Mouse (Mus musculus): ENCODE measurements around the gene Eif4g1.
A peak's percentile ranks its signal among the peaks of the same experiment; 100 is the strongest.
"Not testable (repeated sequence)": the region's sequence is repeated elsewhere in the genome, so short reads cannot be mapped to it uniquely, and the experiment has no call there.

The Eif4g1 gene

GRCm38 (mm10) chr16:20668013-20668412, at the start of gene Eif4g1:
Gene Eif4g1 (plus strand): TSS chr16:20668313.
- not testable (repeated sequence) for DNase-seq (ENCODE audit: low read depth, low spot score)

GRCm38 (mm10) chr16:20619541-20620398, 48.3 kb upstream of the Eif4g1 start:
- no peak for DNase-seq (ENCODE audit: low read depth, low spot score)

GRCm38 (mm10) chr16:20620399-20620735, 47.7 kb upstream of the Eif4g1 start:
- no peak for DNase-seq (ENCODE audit: low read depth, low spot score)

- no peak for DNase-seq (ENCODE audit: low read depth, low spot score)
These were observed 47.3 kb upstream of the Eif4g1 start for GRCm38 (mm10) chr16:20620751-20621190.

- DNase-seq (ENCODE audit: low read depth, low spot score) = no peak
These were observed 46.7 kb upstream of the Eif4g1 start, which contains the start of gene Camk2n2 for GRCm38 (mm10) chr16:20621191-20621990. Gene Camk2n2 (minus strand): TSS chr16:20621287.

GRCm38 (mm10) chr16:20621991-20622685, 46.0 kb upstream of the Eif4g1 start:
- DNase-seq (ENCODE audit: low read depth, low spot score) = no peak

- no peak for DNase-seq (ENCODE audit: low read depth, low spot score)
These were observed 44.9 kb upstream of the Eif4g1 start for GRCm38 (mm10) chr16:20623211-20623610.

- DNase-seq (ENCODE audit: low read depth, low spot score) = peak; percentile 75
These were observed 39.2 kb upstream of the Eif4g1 start for GRCm38 (mm10) chr16:20628871-20629391.

- DNase-seq (ENCODE audit: low read depth, low spot score) = no peak
These were observed 38.1 kb upstream of the Eif4g1 start, which contains the start of gene Ece2 for GRCm38 (mm10) chr16:20629731-20630634. Gene Ece2 (plus strand): TSS chr16:20629828.

- no peak for DNase-seq (ENCODE audit: low read depth, low spot score)
These were observed 30.7 kb upstream of the Eif4g1 start for GRCm38 (mm10) chr16:20637410-20637809.

GRCm38 (mm10) chr16:20638367-20638766, 29.7 kb upstream of the Eif4g1 start:
- DNase-seq (ENCODE audit: low read depth, low spot score) = no peak

- no peak for DNase-seq (ENCODE audit: low read depth, low spot score)
These were observed 26.0 kb upstream of the Eif4g1 start for GRCm38 (mm10) chr16:20642161-20642560.

- no peak for DNase-seq (ENCODE audit: low read depth, low spot score)
These were observed 24.2 kb upstream of the Eif4g1 start for GRCm38 (mm10) chr16:20643911-20644310.

GRCm38 (mm10) chr16:20651076-20651946, 16.8 kb upstream of the Eif4g1 start, which contains the start of gene Psmd2:
Gene Psmd2 (plus strand): TSS chr16:20651652.
- peak; percentile 87 for DNase-seq (ENCODE audit: low read depth, low spot score)

GRCm38 (mm10) chr16:20651947-20652310, 16.2 kb upstream of the Eif4g1 start:
- no peak for DNase-seq (ENCODE audit: low read depth, low spot score)

GRCm38 (mm10) chr16:20653315-20653714, 14.8 kb upstream of the Eif4g1 start:
- DNase-seq (ENCODE audit: low read depth, low spot score) = no peak

GRCm38 (mm10) chr16:20657661-20658060, 10.5 kb upstream of the Eif4g1 start:
- DNase-seq (ENCODE audit: low read depth, low spot score) = no peak

- no peak for DNase-seq (ENCODE audit: low read depth, low spot score)
These were observed 2.2 kb downstream of the Eif4g1 start for GRCm38 (mm10) chr16:20670291-20670690.

- no peak for DNase-seq (ENCODE audit: low read depth, low spot score)
These were observed 3.8 kb downstream of the Eif4g1 start for GRCm38 (mm10) chr16:20671886-20672285.

- peak; percentile 84 for DNase-seq (ENCODE audit: low read depth, low spot score)
These were observed 4.4 kb downstream of the Eif4g1 start for GRCm38 (mm10) chr16:20672500-20672902.

Data from brain, embryonic 18.5 days (tissue).